Mouse (Mus musculus) right cerebral cortex, adult 2 months (tissue): ENCODE data around the gene Sec14l1.
A peak's percentile ranks its signal among the peaks of the same experiment; 100 is the strongest.

ENCODE experiments used
- DNase-seq, 2 experiments: peaks; one replicate each; pipeline ENCODE4 v3.0.0; 2021 to 2022; ENCODE audit warnings: low spot score in 2 of 2

Gene Sec14l1

GRCm38 (mm10) chr11:117109179-117109954 is 5.6 kb upstream of the Sec14l1 start:
- DNase-seq, result no peak

DNA sequence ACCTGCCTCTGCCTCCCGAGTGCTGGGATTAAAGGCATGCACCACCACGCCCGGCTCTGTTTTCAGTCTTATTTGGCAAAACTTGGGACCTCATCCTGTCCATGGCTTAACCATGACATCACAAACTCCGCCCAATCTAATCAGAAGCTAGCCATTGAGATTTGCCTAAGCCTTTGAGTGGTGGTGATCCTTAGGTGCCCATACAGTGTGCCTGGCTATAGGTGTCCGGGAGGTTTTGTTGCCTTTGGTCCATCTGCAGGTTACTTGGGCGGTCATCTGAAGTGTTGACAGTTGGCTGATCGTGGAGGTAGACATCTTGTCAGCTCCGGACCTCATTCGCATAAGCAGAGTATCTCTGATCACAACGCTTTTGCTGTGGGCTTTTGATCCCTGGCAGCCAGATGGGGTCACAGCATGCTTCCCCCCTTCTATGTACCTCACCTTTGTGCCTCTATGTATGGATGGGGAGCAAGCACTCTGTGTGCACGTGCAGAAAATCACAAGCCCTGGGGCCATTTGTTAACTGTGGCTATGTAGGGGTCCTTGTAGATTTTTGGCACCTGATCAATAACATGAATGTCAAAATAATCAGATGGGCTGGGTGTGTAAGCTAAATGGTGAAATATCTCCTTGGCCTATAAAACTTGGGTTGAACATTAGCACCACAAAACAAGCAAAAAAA is 2.9 kb upstream of the Sec14l1 start:
- no peak for DNase-seq

DNA sequence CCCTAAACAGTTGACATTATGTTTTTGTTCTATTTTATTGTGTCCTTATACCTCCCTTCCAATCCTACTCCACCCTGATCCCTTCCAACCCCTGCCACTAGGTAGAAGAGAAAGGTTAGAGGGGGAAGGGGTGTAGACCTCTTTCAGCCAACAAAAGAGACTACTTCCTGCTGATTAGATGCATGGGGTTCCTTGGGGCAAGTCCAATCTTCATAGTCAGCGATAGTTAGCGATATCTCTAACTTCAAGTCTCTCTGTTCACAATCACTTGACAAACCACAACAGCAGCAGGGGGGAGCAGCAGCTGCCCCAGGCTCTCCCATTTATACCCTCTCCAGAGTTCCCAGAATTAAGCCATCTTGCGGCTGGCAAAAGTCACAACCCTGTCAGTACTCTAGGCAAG is 2.3 kb upstream of the Sec14l1 start:
- DNase-seq, result no peak

DNA sequence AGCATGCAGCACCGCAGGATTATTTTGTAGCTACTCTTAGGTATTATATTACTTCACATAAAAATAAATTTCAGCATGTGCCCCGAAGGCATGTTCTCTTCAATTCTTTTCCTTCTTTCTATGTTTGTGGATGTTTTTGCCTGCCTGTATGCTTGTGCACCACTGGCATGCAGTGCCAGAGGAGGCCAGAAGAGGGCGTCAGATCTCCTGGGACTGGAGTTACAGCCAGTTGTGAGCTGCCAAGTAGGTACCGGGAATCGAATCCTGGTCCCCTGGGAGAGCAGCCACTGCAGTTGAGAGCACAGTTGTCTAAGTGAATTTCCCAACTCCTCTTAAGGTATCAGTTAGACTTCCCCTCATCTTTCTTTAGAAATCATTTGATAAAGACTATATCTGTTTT is 1.6 kb upstream of the Sec14l1 start:
- DNase-seq, result no peak

DNA sequence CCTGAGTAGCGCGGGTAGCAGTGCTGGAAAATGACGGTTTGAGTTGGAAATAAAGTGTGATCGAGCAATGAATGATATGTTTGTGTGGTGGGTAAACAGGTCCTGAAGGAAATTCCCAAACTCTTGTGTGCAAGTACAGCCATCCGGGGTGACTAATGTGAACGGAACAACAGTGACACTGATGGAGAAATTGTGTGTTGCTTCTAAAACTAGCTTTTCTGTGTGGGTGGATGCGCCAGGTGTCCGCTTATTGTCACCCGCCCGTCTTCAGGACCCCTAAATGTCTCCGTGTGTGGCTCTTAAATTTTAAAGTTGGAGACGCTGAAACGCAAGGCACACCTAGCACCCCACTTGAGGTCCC is 757 bp upstream of the Sec14l1 start:
- DNase-seq, result no peak

DNA sequence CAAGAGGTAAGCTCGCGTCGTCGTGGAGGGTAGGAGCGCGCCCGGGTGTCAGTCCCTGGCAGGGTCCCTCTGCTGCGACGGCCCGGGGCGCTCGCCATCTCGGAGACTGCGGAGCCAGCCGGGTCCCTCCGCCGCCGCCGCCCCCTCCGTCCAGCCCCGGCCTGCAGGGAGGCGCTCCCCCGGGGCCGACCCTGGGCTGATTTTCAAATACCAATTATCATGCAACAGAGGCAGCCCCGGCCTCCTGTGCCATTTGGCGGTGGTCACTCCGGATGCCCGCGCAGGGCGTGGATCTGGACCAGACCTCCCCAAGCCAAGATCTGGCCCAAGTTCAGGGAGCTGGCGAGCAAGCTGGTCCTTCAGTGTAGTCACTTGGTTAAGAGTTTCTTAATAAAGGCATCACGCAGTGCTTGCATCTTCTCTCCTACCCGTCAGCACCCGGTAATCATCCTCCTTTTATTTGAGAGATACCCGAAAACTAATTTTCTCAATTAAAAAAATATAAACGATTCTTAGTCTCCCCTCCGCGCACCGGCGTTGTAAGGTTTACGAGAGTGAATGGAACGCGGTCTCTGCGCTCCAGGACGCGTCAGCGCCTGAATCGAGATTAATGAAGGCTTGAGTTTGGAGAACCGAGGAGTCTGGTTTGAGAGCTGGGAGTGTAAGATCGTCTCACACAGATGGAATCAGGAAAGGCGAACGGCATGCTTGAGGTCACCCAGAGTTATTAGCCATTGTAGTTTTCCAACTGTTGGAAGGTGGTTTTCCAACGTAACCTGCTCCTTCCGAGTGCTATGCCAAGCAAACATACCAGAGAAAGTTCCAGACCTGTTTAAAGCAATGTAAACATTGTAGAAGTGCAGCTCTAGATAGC is 615 bp downstream of the Sec14l1 start:
- no peak for DNase-seq

DNA sequence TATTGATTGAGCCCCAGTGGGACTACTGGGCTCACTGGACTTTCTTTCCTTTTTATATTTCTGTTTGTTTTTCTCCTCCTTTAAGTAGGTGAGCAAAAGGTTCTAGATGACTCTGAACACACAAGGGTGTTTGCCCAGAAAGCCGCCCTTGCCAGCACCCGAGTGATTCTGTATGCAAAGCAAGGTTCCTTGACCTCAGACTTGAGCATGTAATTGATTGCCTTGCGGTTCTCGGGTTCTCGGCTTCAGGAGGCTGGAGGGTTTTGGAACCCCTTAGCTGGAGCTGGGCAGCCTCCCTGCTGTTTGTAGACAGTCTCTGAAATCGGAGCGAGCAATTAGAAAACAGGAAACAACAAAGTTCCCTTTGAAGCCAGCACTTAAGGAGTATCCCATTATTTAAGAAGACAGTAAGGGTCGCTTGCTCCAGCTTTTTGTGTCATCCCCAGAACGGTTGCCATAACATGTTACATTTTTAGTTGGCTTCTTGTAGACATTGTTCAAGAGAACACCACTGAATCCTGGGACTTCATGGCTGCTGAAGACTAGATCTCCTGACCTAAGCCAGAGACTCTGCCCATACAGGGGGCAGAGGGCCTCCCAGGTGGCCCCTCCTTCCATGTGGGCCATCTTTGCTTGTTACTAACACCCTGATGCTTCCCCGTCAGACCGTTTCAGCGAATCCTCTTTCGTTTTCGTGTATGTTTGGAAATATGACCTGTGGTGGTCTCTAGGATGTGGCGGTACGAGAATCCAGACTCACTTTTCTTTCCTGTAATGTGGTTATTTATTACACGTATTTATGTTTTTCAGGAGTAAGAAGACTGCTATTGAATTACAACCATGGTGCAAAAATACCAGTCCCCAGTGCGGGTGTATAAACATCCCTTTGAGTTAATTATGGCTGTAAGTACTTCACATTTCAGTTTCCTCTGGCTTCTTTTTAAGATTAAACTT is 1.7 kb downstream of the Sec14l1 start:
- DNase-seq, result no peak

DNA sequence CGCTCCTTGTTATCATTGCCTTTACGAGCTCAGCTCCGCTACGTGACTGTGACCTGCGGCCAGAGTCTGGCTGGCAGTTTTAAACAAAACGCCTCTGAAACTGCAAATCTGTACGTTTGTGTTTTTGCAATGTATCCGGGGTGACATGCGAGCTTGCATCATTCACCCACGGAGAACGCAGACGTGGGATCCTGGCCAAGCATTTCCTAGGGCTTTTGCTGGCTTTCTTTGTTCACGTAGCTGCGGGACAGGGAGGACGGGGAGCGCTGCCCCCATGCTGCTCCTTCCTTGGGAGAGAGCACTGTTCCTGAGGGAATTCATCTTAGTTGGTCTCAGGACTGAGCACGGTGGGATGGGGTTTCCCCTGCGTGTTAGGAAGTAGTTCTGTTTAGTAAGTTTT is 2.4 kb downstream of the Sec14l1 start:
- no peak for DNase-seq

- DNase-seq, result no peak
Measured at GRCm38 (mm10) chr11:117117791-117118190, 2.8 kb downstream of the Sec14l1 start.

- DNase-seq, result no peak
Measured at GRCm38 (mm10) chr11:117118248-117118647, 3.3 kb downstream of the Sec14l1 start.

- no peak for DNase-seq
Measured at GRCm38 (mm10) chr11:117118721-117119321, 3.9 kb downstream of the Sec14l1 start.

DNA sequence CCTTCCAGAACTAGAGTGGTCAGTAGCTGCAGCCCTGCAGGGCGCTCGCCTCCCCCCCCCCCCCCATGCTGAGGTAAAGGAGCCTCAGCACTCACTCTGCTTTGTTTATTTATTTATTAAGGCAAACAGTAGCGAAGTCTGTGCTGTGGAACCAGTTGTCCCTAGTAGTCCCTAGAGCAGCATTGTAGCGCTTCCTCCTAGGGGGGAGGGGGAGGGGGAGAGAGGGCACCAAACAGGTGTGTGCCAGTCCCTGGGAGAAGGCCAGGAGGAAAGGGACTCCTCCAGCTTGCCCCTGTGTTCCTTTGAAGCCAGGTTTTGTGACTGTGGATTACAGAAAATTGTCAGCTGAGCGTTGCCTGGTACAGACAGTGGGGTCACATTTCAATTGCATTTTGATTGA is 4.8 kb downstream of the Sec14l1 start:
- no peak for DNase-seq

DNA sequence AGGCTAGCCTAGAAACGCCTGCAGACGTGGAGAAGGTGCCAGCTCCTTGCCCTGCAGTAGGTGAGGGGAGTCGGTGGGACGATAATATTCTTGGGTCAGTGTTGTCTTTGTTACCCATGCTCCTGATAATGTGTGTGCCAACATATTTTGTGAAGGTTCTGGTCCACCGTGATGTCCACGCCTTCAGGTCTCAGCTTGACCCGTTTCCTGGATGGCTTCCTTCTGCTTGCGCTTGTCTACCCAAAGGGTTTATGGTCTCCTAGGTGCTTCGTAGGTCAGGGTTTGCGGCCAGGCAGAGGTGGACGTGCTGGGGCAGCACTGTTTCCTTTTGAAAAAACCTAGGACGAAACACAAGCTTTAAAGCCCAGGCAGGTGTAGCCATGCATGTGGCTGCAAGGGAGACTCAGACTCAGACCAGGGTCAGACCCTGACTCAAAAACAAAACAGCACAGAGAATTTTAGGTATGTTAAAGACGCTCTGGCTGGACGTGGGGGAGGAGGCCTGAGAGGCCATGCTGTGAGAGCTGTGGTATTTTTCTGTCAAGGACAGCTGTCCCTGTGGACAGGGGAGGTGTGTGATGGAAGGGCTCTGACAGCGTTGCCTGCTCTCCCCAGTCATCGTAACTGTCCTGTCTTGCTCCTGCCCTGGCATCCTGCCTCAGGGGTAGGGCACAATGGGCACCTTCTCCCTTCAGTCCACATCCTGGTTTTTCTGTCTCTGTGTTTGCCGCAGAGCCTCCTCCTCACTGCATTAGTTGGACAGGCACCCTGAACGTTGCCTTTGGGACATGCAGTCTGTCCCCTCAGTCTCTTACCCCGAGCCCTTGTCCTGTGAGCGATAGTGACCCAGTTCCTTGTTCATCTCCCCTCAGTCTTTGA is 5.6 kb downstream of the Sec14l1 start:
- DNase-seq, result no peak

GRCm38 (mm10) chr11:117121164-117121535 is 6.2 kb downstream of the Sec14l1 start:
- peak; percentile 66 to 68 for DNase-seq

GRCm38 (mm10) chr11:117121954-117122353 is 7.0 kb downstream of the Sec14l1 start:
- DNase-seq, result no peak

- no peak for DNase-seq
Measured at GRCm38 (mm10) chr11:117123418-117124085, 8.6 kb downstream of the Sec14l1 start.

DNA sequence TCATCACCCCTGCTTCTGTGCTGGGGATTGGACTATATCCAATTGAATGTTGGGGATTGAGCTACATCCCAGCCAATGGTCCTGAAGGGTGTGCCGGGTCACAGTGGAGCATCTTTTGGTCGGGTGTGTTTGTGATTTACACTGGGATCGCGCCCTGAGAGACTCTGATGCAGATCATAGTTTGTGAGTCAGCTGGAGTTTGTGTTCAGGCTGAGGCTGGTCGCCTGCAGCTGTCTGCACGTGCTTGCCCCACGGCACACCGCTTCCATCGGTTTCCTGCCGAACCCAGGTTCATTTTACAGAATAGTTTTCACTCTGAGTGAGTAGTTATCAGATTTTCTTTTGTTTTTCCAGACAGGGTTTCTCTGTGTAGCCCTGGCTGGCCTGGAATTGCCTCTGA is 9.6 kb downstream of the Sec14l1 start:
- DNase-seq, result no peak

GRCm38 (mm10) chr11:117127250-117127837 is 12.4 kb downstream of the Sec14l1 start:
- peak in 1 of 2 experiments; percentile 43 for DNase-seq

DNA sequence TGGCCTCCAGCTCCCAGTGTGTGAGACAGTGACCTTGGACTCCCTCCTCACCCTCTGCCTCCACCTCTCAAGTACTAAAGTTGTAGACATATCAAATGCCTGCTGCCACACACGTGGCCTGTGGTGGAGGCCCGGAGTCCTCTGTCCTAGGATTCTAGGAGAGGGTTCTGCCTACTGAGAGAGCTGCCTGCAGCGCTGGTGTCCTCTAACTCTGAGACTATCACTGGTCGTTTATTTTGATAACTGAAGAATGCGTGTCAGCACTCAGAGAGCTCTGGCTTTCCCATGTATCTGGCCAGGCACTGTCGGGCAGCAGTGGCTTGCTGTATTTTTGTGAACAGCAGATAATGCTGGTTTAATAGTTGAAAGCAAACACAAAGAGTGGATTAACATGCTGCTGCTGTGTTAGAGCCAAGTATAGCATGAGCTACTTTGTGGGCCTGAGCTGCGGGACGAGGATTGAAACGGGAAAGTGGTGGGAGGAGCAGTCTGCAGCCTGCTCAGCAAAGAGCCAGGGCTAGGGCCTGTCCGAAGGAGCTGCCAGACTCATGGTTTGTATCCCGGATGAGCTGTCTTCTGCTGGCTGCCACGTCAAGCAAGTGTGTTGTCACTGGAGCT is 13.1 kb downstream of the Sec14l1 start:
- no peak for DNase-seq
